Mouse (Mus musculus) liver, postnatal 0 days (tissue): Measurements from ENCODE around the gene Bag2. TPM values are rescaled to one million over a fixed set of nuclear protein-coding genes. Genes with fewer than 3 reads are reported as not detected.

Experiments used
- ATAC-seq: fragments of 200-750 bp; cut with Nextera tagmentation; 2 replicates; pipeline ENCODE4 v1.8.0; 2017; ENCODE audit warnings: mild to moderate bottlenecking, moderate library complexity
- DNase-seq: peaks from one replicate; pipeline ENCODE4 v3.0.0-alpha.2; 2016
- H3K27ac ChIP-seq: fragments of 300-500 bp; sonication (generic); 2 replicates; pipeline ENCODE4 v1.5.1; 2014; ENCODE audit warnings: antibody characterized with exemption, moderate library complexity, mild to moderate bottlenecking, low read depth
- H3K27me3 ChIP-seq: fragments of 300-500 bp; sonication (generic); 2 replicates; pipeline ENCODE4 v1.6.1; 2014; ENCODE audit warnings: low read length, control low read depth, mixed read lengths; ENCODE audit not compliant: insufficient read depth
- H3K36me3 ChIP-seq: fragments of 300-500 bp; sonication (generic); replicated peaks from 2 replicates; pipeline ENCODE4 v1.6.1; 2014; ENCODE audit warnings: mild to moderate bottlenecking, control low read depth, low read length, moderate library complexity, mixed read lengths; ENCODE audit not compliant: insufficient read depth
- H3K4me1 ChIP-seq: fragments of 300-500 bp; sonication (generic); 2 replicates; pipeline ENCODE4 v1.6.1; 2014; ENCODE audit warnings: antibody characterized with exemption, mild to moderate bottlenecking, control low read depth; ENCODE audit not compliant: insufficient read depth
- H3K4me2 ChIP-seq: fragments of 300-500 bp; sonication (generic); 2 replicates; pipeline ENCODE4 v1.6.1; 2014; ENCODE audit warnings: low read depth, mild to moderate bottlenecking, low read length, moderate library complexity, mixed read lengths
- H3K4me3 ChIP-seq: fragments of 300-500 bp; sonication (generic); 2 replicates; pipeline ENCODE4 v1.5.1; 2014; ENCODE audit warnings: low read depth, low read length
- H3K9ac ChIP-seq: fragments of 300-500 bp; sonication (generic); replicated peaks from 2 replicates; pipeline ENCODE4 v1.6.1; 2014; ENCODE audit warnings: mild to moderate bottlenecking, moderate library complexity
- H3K9me3 ChIP-seq: fragments of 300-500 bp; sonication (generic); 2 replicates; pipeline ENCODE4 v1.6.1; 2016; ENCODE audit warnings: mild to moderate bottlenecking, control low read depth, low read length, mixed read lengths
- CTCF ChIP-seq: sonication (generic); IDR thresholded peaks from 2 replicates; pipeline ENCODE4 v1.5.1; 2016; ENCODE audit warnings: antibody characterized with exemption, low read depth
- EP300 ChIP-seq: IDR thresholded peaks from 2 replicates; pipeline ENCODE4 v1.6.1; 2016; ENCODE audit warnings: antibody characterized with exemption, low read depth, mild to moderate bottlenecking
- whole genome bisulfite sequencing: fragments of 180-500 bp; shearing (Covaris S2); extraction: QIAGEN DNeasy Blood & Tissue Kit; methylation state at CpG from one replicate; pipeline ENCODE4 v1.1.7; 2014; ENCODE audit not compliant: insufficient replicate concordance; 5-methylcytosine and 5-hydroxymethylcytosine counted together
- polyA plus RNA-seq: library from polyadenylated mRNA; unstranded; fragments of >200 nt; fragmentation: Nextera tagmentation; extraction: Ambion mirVana; gene quantifications from 2 replicates; pipeline ENCODE4 v1.2.1, GENCODE M21; 2015

Gene Bag2
- polyA plus RNA-seq, 1 experiment from 2014 or later: 16.0 TPM

- 69% methylated on average over 2 of the region's 2 CpGs for WGBS
- H3K4me1 ChIP-seq: no peaks in the 10 kb centered on the region
- peaks cover 6% of the 10 kb centered on the region for H3K36me3 ChIP-seq
- H3K4me3 ChIP-seq: no peak overlapping the region
- H3K27me3 ChIP-seq: no peaks in the 10 kb centered on the region
- H3K4me2 ChIP-seq: no peak overlapping the region
- H3K9me3 ChIP-seq: no peaks in the 10 kb centered on the region
- DNase-seq (no peak), ATAC-seq (no peak)
- TF ChIP-seq EP300 (no peak), CTCF (no peak)
- no peak overlapping the region for H3K9ac ChIP-seq
- no peak overlapping the region for H3K27ac ChIP-seq
Measured at GRCm38 (mm10) chr1:33763826-33764225, 6.2 kb upstream of the Bag2 start.

GRCm38 (mm10) chr1:33758488-33758887 lies 893 bp upstream of the Bag2 start:
- H3K9ac ChIP-seq: no peak overlapping the region

GRCm38 (mm10) chr1:33757033-33757413 lies 572 bp downstream of the Bag2 start:
- Histone ChIP-seq H3K9ac (peak overlapping the region; percentile 83), H3K27ac (peak overlapping the region; percentile 75), H3K9me3 (no peaks in the 10 kb centered on the region), H3K4me2 (peak overlapping the region; percentile 100), H3K27me3 (no peaks in the 10 kb centered on the region), H3K4me3 (peak overlapping the region; percentile 79), H3K4me1 (peaks cover 32% of the 10 kb centered on the region), H3K36me3 (0 out of 2 replicates have a peak, but pooled peaks cover 2% of the 10 kb centered on the region)
- peak; percentile 8 for ATAC-seq
- no peak for DNase-seq
- WGBS: 1% methylated on average over 14 of the region's 14 CpGs
- TF ChIP-seq EP300: no peak
- no peak for TF ChIP-seq CTCF

More at GRCm38 (mm10) chr1:33758488-33758887, 893 bp upstream of the Bag2 start:
- H3K9me3 ChIP-seq: no peaks in the 10 kb centered on the region
- peak; percentile 40 for DNase-seq
- TF ChIP-seq CTCF: no peak
- TF ChIP-seq EP300: no peak
- 43% methylated on average over 4 of the region's 4 CpGs for WGBS
- H3K4me3 ChIP-seq: peak overlapping the region; percentile 79; the same call in 1 of the 2 replicates
- H3K27me3 ChIP-seq: no peaks in the 10 kb centered on the region
- 0 out of 2 replicates have a peak overlapping the region, but pooled peaks have one; percentile 49 for H3K27ac ChIP-seq
- H3K4me2 ChIP-seq: peak overlapping the region; percentile 100
- peaks cover 32% of the 10 kb centered on the region for H3K4me1 ChIP-seq
- ATAC-seq: no peak
- 0 out of 2 replicates have a peak, but pooled peaks cover 2% of the 10 kb centered on the region for H3K36me3 ChIP-seq

- Histone ChIP-seq H3K4me1 (peaks cover 32% of the 10 kb centered on the region), H3K4me3 (peak overlapping the region; percentile 79), H3K9ac (peak overlapping the region; percentile 83), H3K27ac (peak overlapping the region; percentile 75), H3K9me3 (no peaks in the 10 kb centered on the region), H3K36me3 (0 out of 2 replicates have a peak, but pooled peaks cover 2% of the 10 kb centered on the region), H3K4me2 (peak overlapping the region; percentile 100), H3K27me3 (no peaks in the 10 kb centered on the region)
- no peak for ATAC-seq
- TF ChIP-seq CTCF: no peak
- 0 out of 2 replicates have a peak, but pooled peaks have one; percentile 25 for TF ChIP-seq EP300
- 12% methylated on average over 18 of the region's 18 CpGs for WGBS
- no peak for DNase-seq
Measured at GRCm38 (mm10) chr1:33756258-33757032, 1.1 kb downstream of the Bag2 start.

- WGBS: 47% methylated on average over 7 of the region's 7 CpGs
- Histone ChIP-seq H3K27ac (peak overlapping the region; percentile 75), H3K4me3 (peak overlapping the region; percentile 79), H3K4me2 (peak overlapping the region; percentile 100), H3K4me1 (peaks cover 32% of the 10 kb centered on the region), H3K9me3 (no peaks in the 10 kb centered on the region), H3K27me3 (no peaks in the 10 kb centered on the region), H3K9ac (peak overlapping the region; percentile 83), H3K36me3 (0 out of 2 replicates have a peak, but pooled peaks cover 2% of the 10 kb centered on the region)
- TF ChIP-seq CTCF: no peak
- no peak for TF ChIP-seq EP300
- DNase-seq (no peak), ATAC-seq (no peak)
Measured at GRCm38 (mm10) chr1:33755799-33756198, 1.8 kb downstream of the Bag2 start.

- Histone ChIP-seq H3K9ac (peak overlapping the region; percentile 83; the same call in 1 of the 2 replicates), H3K4me3 (peak overlapping the region; percentile 79), H3K4me2 (peak overlapping the region; percentile 100), H3K27ac (peak overlapping the region; percentile 75), H3K4me1 (peaks cover 32% of the 10 kb centered on the region), H3K9me3 (no peaks in the 10 kb centered on the region), H3K36me3 (no peaks in the 10 kb centered on the region), H3K27me3 (no peaks in the 10 kb centered on the region)
- ATAC-seq (peak; percentile 82), DNase-seq (peak; percentile 81)
- TF ChIP-seq CTCF (no peak), EP300 (peak; percentile 88)
- WGBS: 46% methylated on average over 21 of the region's 21 CpGs
Measured at GRCm38 (mm10) chr1:33754965-33755735, 2.4 kb downstream of the Bag2 start.
